Mouse (Mus musculus): ENCODE measurements around the gene Dnah17. TPM values are rescaled to one million over a fixed set of nuclear protein-coding genes. Genes with fewer than 3 reads are reported as not detected.

Dnah17 gene
- total RNA-seq, 2 experiments from 2014 or later, result 0.12 TPM

DNA sequence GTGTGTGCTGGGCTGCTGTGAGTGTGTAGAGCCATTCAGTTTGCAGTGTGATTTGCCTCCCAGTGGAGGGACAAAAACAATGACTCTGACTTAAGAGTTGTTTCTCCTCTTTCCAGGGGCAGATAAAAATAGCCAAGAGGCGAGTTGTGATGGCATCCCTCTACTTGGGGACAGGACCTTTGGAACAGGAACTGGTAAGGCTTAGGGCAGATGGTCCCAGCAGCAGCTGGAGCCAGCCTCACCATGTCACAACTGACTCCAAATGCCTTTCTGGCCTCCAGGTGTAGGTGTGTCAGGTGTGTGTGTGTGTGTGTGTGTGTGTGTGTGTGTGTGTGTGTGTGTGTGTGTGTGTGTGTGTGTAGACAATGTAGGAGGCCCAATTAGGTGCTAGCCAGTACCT, 130.4 kb downstream of the Dnah17 start:
- DNase-seq, result no peak
- intact Hi-C loops (cut with DNase I), result no loop called here

DNA sequence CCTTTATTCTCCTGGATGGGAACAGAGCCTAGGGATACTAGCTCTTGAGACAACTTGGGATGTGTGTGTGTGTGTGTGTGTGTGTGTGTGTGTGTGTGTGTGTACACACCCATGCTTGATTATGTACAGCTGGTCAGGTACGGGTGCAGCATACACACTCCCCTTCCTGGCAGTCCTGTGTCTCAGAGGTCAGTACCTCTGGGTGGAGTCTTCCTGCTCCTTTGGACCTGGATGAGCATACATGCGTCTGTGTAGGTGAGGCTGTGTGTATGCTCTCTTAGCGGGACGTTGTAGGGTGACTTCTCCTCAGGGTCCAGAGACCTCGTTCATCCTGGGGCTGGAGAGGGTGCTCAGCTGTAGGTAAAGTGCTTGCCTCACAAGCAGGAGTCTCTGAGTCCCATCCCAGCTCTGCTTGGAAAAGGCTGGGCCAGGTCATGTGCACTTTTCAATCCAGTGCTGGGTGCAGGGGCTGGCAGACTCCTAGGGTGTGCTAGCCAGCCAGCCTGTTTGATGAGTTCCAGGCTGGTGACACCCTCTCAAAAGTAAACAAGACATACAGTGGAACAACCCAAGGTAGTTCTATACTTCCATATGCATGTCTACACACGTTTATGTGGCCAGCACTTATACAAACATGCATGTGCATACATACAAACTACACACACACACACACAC, 131.0 kb downstream of the Dnah17 start:
- no peak for DNase-seq
- intact Hi-C loops (cut with DNase I), result no loop called here

DNA sequence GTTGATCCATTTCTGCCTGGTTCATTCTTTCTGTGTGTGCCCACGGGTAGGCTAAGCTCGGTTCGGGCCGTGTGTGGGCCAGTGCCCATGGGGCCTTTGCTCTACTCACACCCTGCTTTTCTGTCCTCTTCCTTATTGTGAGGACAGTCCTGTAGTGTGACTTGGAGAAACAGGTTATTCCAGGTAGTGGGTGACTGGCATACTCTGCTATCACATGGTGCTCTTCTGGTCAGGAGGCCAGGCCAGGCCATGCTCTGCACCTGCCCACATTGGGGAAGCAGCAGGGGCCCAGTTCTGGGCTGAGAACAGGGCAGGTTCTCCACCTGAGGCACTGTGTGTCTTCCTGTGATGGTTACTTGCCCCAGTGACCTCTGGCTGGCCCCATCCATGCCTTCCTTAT, 132.1 kb downstream of the Dnah17 start:
- DNase-seq, result no peak
- intact Hi-C loops (cut with DNase I), result no loop called here

DNA sequence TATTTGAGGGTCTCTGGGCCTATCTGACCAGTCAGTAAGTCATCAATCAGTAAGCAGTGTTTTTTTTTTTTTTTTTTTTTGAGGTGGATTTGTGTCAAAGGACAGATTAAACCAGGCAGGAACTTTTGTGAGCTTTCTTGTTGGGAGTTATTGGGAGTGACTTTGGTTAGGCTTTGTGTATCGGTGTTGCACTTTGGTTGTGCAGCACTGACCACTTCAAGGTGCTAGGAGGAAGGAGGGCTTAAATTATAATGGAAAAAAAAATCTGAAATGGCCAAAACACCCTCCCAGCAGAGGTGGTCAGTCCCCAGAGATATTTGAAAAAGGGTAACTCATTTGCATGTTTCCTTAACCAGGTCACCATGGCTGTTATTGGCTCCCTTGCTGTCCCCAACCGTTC, 133.3 kb downstream of the Dnah17 start:
- intact Hi-C loops (cut with DNase I), result no loop called here
- no peak for DNase-seq

DNA sequence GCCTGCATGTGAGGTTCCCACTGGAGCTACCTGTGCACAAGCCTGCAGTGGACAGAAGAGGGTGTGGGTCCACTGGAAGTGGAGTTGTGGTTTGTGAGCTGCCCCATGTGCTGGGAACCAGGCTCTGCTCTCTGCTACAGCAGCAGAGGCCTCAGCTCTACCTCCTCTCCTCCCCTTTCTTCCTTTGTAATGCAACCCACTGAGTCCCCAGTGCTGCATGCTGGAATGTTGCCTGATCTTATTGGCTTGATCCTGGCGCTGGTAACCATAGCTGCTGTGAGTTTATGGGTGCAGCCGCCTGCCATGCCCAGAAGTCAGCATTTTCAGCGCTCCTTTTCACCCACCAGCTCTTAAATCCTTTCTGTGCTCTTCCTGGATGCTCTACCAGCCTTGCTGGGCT, 134.4 kb downstream of the Dnah17 start:
- intact Hi-C loops (cut with DNase I), result no loop called here
- no peak for DNase-seq

DNA sequence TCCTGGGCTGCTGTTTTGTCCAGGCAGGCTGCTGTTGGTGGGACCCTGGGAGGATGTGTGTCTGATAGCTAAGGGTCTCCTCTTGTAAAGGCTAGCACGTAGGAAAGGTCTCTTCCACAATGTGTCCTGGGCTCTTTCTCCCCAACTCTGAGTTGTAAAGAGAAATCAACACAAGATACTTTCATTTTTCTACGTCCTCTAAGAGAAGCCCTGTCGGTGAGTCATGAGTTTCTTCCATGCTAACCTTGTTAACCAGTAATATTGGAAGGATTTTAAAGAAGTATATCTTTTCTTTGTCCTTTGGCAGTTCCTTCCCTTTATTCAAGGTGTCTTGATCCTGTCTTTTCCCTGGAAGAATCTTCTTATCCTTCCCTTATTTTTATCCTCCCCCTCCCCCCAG, 134.8 kb downstream of the Dnah17 start:
- intact Hi-C loops (cut with DNase I), result no loop called here

DNA sequence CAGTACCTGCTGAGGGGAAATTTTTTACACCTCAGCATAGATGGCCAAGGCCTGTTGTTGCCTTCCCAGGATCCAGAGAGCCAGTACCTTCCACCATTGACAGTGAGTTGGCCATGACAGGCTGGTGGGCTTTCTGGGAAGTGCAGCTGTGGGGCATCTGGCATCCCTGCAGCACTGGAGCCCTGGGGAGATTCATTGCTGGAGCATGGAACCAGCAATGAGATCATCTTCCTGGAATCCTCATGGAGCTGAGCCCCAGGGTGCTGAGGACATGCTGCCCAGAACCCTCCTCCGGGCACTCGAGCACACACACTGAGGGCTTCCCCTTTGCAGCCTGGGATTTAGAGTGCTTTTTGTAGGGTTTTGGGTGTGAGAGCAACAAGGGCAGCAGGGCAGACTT, 135.2 kb downstream of the Dnah17 start:
- intact Hi-C loops (cut with DNase I), result no loop called here
- DNase-seq, result no peak

More for the DNA sequence above, 134.8 kb downstream of the Dnah17 start:
- no peak for DNase-seq

DNA sequence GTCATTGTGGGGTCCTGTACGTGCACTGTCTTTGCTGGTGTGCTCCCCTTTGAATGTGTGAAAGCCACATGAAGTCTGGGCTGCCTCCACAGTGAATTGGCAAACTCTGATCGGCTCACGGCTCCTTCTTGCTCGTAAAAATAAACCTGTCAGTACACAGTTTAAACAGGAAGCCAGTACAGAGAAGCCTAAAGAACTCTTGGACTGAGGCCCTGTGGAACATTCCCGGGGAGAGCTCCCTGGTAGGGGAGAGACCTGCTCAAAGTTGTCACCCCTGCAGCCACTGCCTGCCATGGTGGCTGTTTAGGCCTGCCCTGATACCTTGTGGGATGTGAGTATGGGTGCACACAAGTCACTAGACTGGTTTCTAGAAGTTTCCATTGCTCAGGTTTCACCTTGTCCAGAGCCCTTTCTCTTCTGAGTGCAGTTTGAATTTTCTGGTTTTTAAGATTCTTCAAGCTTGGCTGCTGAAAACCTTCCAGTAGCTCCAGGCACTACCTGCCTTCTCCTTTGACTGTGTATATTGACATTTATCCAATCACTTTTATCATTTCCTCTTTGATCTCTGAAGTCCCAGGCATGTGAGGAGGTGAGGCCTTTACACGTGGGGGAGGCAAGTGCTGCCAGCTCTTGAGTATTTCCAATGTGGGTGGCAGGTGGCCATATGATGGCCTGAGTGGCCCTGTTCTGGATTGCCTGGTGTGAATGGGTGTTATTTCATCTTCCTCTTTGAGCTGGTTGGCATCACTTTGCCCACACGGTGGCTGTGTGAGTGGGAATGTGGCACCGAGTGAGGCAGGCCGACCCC, 136.0 kb downstream of the Dnah17 start:
- intact Hi-C loops (cut with DNase I), result no loop called here
- DNase-seq, result peak; percentile 59 to 71

DNA sequence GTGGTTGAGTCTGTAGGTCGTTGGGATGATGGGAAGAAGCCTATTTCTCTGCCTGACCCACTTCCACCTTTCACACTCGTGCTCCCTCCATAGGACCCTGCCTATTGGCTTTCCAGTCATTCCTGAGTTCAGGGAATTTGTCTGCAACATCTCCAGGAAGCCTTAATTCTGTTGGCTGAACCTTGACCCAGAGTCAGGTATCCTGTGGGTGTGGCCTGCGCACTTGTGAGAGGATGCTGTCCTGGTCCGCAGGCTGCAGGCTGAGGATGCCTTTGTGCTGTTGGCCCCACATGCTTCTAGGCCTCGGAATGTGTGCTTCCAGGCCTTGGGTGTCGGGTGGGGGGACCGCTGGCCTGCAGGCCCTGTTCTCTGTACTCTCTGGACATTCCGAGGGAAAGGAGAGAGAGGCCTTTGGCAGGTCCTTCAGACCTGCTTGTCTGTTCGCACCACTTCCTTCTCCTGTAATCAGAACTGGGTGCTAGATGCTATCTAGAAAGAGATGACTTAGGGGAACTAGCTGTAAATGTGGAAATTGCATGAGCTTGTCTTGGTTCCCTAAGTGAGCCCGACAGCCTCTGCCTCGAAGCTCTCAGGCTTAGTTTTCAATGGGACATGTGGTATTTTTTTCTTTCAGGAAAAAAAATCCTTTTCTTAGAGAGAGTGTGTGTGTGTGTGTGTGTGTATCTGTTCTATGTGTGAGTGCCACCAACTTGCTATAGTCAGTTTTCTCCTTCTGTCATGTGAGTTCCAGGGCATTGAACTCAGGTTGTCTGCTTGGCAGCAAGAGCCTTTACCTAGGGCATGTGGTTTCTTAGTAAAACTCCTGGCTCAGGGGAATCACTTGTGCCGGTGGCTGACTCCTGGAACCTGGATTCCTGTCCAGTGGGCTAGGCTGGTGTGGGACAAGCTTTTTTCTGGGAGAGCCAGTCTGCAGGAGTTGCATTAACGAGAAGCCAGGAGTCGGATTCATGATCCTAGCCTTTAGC, 137.0 kb downstream of the Dnah17 start:
- DNase-seq, result no peak
- intact Hi-C loops (cut with DNase I), result no loop called here

DNA sequence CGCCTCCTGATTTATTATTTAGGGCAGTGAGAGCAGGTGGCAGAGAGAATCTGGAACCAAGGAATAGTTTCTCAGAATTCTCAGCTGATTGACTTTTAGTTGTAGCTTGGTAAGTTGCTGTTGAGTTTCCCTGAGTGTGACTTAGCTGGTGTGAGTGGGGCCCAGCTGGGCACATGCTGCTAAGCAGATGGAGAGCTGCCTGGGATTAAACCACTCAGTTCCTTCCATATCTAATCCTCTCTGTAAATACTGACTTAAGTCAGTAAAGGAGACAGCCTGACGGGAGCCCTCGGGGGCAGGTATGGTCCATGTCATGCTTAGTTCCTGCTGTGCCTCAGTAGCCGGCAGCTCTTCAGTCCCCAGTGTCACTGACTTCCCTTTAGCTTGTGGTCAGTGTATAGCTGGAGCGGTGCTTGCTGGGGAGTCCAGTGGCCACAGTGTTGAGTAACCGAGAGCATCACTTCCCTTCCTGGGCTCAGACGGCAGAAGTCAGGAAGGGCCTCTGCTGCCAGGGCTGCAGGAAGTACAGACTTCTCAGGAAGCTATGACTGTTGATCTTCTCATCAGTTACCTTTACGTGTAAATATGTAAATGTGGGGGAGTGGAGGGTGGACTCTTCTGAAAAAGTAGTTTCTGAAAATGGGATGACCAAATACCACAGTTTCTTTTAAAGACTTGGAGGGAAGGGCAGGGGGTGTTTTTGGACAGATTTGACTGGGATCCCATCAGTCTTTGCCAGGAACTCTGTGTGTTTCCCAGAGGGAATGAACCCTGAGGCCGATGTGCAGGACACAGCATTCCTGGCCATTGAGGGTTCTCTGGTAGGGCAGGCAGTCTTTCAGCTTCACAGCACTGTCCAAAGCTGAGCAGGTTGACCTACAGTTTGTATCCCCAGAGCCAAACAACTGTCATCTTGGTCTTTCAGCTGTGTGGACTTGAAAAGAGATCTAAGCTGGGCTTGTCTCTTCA, 138.6 kb downstream of the Dnah17 start:
- intact Hi-C loops (cut with DNase I), result no loop called here
- DNase-seq, result peak in 1 of 2 experiments; percentile 52

DNA sequence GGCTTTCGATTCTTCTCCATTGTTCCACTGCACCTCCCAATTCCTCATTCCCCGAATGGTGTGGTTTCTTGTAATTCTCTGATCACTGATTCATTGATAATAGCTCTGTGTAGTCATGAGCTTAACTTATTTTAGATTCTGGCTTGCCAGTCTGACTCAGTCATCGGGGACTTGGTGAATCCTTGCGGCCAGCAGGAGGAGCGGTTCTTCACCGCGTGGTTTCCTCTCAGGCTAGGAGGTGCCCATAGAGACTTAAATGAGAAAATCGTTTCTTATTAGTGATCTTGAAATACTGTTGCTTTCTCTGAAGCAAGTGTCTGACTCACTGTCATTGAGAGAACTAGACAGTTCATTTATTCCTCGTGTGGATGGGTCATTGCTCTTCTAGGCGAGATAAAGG, 140.5 kb downstream of the Dnah17 start:
- intact Hi-C loops (cut with DNase I), result no loop called here
- no peak for DNase-seq

DNA sequence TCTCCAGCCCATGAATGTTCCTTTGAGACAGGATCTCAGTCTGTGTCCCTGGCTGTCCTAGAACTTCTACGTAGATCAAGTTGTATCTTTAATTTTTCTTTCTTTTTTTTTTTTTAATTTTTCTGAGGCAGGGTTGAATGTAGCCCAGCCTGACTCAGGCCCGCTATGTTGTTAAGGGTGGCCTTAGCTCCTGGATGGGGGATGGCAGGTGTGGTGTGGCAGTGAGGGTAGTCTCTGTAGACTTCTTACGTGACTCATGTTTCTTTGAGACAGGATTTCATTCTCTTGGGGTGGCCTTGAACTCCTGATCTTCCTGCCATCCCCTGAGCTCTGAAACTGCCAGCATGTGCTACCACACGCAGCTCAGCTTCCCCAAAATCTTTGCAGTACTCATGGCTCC, 141.2 kb downstream of the Dnah17 start:
- DNase-seq, result no peak
- intact Hi-C loops (cut with DNase I), result no loop called here

DNA sequence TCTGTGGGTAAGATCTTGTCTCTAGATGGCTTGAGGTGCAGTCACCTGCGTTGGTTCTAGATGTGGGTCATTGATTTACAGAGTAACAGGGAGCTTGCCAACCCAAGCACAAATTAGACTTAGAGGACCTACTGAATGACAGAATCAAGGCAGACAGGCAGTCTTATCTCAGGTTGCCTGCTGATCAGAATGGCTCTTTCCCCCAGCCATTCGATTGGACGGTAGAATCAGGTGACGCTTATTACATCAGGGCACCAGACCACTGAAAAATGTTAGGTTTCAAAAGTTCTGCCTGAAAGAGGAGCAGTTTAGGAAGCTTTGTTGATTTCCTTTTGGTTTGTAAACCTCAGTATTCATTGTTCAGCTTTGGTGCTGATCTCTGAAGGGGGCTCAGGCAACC, 142.5 kb downstream of the Dnah17 start:
- intact Hi-C loops (cut with DNase I), result no loop called here
- no peak for DNase-seq

DNA sequence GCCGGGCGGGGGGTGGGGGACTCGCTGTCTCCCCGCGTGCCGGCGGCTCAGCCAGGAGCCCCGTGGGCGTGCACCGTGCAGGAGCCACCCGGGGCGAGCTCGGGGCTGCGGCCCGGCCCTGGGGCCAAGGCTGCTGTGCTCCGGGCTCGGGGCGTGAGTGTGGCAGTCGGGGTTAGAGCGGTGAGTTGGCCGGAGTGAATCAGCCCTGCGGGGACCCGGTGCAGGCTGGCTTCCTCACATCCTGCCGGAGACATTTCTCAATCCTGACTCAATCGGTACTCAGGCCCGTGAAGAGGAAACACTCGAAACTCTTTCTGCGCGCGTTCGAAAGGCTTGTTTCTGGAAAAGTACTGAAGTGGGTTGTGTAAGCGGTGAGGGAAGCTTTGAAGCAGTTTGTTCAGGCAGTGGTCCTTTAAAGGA, 143.4 kb downstream of the Dnah17 start:
- intact Hi-C loops (cut with DNase I), result no loop called here
- no peak for DNase-seq

DNA sequence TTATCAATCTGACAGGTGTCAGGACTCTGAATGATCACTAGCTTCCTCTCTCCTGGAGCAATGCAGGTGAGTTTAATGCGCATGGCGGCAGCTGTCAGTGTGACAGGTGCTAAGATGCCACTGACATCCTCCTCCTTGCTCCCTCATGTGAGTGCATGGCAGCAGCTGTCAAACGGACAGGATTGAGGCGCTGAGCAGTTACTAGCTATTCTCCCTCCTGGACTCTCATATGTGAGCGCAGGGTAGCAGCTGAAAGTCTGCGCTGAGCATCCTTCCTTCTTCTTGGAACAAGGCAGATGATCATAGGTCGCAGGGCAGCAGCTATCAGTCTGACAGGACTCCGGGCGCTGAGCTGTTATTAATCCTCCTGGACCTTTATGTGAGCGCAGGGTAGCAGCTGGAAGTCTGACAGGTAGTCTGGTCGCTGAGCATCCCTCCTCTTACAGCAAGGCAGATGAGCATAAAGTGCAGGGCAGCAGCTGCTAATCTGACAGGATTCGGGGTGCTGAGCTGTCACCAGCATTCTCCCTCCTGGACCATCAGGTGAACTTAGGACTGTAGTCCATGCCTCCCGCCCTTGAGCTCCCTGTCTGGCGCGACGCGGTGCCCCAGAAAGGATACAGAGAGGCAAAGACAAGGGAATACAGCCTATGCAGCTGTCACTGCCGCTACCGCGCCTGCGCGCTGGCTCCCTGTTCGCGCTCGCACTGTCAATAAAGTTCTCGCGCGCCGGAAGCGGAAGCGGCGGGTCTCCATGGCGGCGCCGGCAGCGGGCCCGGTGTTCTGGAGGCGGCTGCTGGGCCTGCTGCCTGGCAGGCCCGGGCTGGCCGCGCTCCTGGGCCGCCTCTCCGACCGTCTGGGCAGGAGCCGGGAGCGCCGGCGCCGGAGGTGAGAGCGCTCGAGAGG, 144.1 kb downstream of the Dnah17 start, which contains the start of gene Pgs1:
Gene Pgs1, plus strand, starts transcription at position 167 of the 906 bp plus-strand sequence.
- peak; percentile 94 to 95 for DNase-seq
- intact Hi-C loops (cut with DNase I), result no loop called here

DNA sequence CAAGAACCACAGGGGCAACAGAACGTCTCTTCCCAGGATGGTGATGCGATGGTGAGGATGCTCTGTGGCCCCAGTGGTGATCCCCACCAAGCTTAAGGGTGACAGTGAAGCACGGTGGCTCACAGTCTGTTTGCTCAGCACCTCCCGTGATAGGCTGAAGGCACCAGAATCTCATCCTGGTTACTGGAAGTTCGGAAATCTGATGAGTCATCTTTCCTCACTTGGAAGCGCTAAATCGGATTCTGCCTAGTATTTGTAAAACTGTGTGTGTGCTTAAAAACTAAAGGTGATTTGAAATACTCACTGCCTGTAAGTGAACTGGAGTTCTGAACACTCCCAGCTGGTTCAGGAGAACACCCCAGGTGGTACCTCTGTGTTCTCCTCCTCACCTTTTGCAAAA, 146.7 kb downstream of the Dnah17 start:
- intact Hi-C loops (cut with DNase I), result no loop called here
- no peak for DNase-seq

DNA sequence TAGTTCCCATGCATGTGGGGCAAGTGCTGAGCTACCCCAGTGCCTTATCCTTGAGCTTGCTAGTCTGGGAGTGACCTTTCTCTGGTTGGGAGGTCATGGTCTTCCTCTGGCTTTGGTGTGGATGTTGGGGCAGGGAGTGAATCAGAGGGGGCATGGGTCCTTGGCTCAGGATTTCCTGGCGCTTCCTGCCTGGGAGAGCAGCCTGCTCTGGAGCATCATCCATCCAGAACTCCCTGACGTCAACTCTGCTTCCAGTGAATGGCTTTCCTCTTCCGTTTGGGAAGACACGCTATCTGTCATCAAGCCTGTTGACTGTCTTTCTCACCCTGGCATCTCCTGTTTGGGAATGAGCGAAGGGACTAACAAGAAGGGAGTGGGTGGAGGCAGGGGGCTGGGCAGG, 148.0 kb downstream of the Dnah17 start:
- DNase-seq, result no peak
- intact Hi-C loops (cut with DNase I), result no loop called here

DNA sequence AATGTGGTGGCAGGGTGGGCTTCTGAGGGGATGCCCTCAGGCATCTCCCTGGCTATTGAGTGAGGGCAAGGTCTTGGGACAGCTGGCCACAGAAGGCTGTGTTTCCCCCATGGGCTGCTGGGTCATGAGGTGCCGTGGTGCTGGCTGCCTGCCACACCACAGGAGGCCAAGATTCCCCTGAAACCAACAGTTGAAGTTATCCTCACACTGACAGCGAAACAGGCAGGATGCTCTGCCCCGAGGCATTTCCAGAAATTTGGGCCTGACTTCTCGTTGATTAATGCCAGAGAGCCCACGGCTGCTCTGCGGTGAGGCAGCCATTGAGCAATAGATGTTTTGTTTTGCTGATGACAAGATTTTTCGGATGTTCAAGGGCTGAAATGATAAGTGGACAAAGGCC, 151.0 kb downstream of the Dnah17 start:
- intact Hi-C loops (cut with DNase I), result no loop called here
- DNase-seq, result no peak
